Mouse (Mus musculus): Measurements from ENCODE around the gene Psors1c2.
A peak's percentile ranks its signal among the peaks of the same experiment; 100 is the strongest.

Psors1c2 gene

GRCm38 (mm10) chr17:35517526-35517925 lies 15.5 kb upstream of the Psors1c2 start:
- DNase-seq (ENCODE audit: low spot score): no peak

GRCm38 (mm10) chr17:35524354-35524753 lies 8.6 kb upstream of the Psors1c2 start:
- DNase-seq (ENCODE audit: low spot score): no peak

DNA sequence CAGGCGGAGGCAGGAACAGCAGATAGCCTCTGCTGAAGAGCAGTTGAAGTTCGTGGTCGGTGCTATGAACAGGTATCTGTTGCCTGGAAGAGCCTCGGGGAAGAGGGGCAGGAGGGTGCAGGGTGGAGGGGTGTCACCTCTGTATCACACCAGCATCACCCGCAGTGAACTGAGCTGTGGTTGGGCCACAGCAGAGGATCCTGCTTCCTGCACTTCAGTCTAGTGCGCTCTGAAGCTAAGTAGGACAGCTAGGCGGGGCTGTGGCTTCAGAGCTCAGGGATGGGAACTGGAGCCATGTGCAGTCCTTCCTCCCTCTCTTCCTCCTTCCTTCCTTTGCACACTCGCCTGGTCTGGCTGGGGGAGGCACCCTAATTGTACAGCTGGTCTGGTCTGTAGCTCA lies 6.4 kb upstream of the Psors1c2 start:
- no peak for DNase-seq (ENCODE audit: low spot score)

GRCm38 (mm10) chr17:35532360-35532759 lies 641 bp upstream of the Psors1c2 start:
- no peak for DNase-seq (ENCODE audit: low spot score)

- no peak for DNase-seq (ENCODE audit: low spot score)
Observed at GRCm38 (mm10) chr17:35534343-35534742, 1.3 kb downstream of the Psors1c2 start.

GRCm38 (mm10) chr17:35537421-35537820 lies 4.4 kb downstream of the Psors1c2 start:
- no peak for DNase-seq (ENCODE audit: low spot score)

GRCm38 (mm10) chr17:35538476-35538875 lies 5.5 kb downstream of the Psors1c2 start:
- DNase-seq (ENCODE audit: low spot score): no peak

DNA sequence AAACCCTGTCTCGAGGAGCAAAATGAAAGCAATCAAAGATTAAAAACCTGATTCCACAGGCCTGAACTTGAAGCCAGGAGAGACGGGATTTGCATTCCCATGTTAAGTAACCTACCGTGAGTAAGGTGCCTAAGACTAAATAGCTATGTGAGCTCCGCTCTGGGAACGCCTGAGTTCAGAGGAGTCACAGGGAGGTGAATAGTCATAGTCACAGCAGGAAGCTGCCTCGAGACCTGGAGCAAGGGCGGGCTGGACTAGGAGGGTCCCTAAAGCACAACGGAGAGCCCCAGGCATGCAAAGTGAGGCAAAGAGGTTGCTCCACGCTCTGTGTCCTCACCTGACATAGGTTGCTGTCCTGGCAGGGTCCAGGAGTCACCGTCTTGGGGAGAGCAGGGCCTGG lies 6.5 kb downstream of the Psors1c2 start:
- no peak for DNase-seq (ENCODE audit: low spot score)

GRCm38 (mm10) chr17:35542761-35543411 lies 9.9 kb downstream of the Psors1c2 start:
- no peak for DNase-seq (ENCODE audit: low spot score)

- no peak for DNase-seq (ENCODE audit: low spot score)
Observed at GRCm38 (mm10) chr17:35543412-35543861, 10.4 kb downstream of the Psors1c2 start.

GRCm38 (mm10) chr17:35544001-35544400 lies 11.0 kb downstream of the Psors1c2 start:
- DNase-seq (ENCODE audit: low spot score): no peak

DNA sequence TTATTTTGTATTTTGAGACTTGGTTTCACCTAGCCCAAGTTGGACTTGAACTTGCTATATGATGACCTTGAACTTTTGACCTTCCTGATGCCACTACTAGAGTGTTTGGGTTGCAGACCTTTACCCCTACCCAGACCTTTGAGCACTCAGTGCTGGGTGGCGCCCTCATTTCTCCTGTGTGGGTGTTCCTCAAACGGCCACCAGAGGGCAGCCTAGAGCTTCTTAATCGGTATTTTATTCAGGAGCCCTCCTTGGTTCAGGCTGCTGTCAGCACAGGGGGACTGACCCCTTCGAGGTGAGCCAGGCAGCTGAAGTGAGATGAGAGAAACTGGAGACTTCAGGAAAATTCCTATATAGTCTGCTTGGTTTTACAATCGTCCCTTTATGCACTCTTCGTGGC lies 11.7 kb downstream of the Psors1c2 start:
- no peak for DNase-seq (ENCODE audit: low spot score)

DNA sequence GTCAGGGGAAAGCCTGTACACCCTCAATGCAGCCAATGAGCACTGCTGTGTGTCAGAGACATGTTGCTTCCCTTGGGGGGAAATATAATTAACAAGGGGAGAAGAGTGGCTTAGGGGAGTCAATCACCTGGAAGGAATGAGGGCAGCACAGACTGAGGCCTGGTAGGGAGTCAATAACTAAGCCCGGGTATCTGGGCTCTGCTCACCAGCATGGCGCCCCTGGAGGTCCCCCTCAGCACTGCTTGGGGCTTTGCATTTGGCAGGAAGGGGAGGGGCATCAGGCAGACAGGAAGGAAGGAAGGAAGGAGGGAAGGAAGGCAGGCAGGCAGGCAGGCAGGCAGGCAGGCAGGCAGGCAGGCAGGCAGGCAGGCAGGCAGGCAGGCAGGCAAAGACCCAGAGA lies 14.5 kb downstream of the Psors1c2 start:
- DNase-seq (ENCODE audit: low spot score): no peak

DNA sequence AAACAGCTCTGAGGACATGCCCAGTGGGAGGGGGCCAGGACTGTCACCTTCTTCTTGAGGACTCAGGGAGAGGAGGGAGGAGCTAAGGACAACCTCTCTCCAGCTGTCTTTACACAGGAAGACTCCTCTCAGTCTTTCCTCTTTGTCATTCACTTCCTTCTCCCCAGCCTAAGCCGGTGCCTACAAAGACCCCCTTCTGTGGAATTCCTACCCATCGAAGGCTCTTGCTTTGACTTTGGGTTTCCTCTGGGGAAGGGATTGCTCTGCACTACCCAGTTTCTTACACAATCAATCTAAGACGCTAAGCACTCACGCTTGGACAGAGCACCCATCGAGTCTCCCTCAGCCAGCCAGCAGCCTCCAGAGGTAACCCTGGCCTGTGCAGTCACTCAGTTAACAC lies 15.6 kb downstream of the Psors1c2 start:
- no peak for DNase-seq (ENCODE audit: low spot score)

DNA sequence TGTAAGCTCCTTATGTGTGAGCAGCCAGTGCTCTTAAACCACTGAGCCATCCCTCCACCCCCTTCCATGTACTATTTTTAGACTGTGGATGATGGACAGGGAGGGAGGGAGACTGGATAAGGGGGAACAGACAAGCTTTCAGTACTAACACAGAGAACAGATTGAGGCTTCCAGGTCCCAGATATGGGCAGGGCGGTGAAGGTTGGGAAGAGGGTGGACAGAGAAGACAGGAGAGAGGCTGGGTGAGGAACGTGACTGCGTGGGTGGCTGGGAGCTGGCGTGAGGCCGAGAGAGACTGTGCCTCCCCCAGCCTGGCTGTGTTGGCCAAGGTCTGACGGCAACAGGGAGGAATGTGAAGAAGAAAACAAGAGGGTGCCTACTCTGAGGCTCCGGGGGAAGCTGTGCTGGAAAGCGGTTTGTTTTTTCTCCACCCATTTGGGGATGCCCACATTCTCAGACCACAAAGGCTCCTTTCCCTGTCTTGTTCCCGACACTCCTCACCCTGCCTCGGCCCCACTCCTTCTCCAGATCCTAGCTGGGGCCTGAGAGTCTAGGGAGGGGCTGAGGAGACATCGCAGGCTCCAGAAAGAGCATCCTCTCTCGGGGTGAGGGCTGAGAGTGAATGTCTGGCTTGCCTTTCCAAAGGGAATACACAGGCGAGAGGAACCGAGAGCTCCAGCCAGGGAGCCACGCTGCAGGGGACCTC lies 16.6 kb downstream of the Psors1c2 start:
- DNase-seq (ENCODE audit: low spot score): peak; percentile 92

GRCm38 (mm10) chr17:35550143-35550494 lies 17.1 kb downstream of the Psors1c2 start:
- DNase-seq (ENCODE audit: low spot score): no peak

GRCm38 (mm10) chr17:35550871-35551270 lies 17.9 kb downstream of the Psors1c2 start:
- DNase-seq (ENCODE audit: low spot score): peak; percentile 52

DNA sequence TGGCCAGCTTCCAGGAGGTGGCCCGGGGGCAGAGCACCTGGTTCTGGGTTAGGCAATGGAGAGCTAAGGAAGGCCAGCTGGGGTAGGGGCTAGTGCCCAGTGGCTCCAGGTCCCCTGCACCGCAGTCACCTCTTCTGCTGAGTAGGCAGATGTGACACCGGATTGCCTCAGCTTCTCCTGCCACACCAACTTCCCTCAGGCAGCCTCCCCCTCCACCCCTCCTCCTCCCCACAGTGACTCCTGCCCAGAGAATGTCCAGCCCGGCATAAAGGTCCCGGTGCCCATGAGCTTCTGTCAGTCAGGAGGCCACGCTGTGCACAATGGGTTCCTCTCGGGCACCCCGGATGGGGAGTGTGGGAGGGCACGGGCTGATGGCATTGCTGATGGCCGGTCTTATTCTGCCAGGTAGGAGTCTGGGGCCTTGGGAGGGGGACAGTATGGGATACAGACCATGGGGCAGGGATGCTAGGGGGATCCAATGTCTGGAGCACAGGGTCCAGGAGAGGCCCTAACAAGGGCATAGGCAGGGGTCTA lies 18.9 kb downstream of the Psors1c2 start, which contains the start of gene Cdsn:
TSS of gene Cdsn (plus strand) at position 248 of the 534 bp plus-strand sequence.
- no peak for DNase-seq (ENCODE audit: low spot score)

DNA sequence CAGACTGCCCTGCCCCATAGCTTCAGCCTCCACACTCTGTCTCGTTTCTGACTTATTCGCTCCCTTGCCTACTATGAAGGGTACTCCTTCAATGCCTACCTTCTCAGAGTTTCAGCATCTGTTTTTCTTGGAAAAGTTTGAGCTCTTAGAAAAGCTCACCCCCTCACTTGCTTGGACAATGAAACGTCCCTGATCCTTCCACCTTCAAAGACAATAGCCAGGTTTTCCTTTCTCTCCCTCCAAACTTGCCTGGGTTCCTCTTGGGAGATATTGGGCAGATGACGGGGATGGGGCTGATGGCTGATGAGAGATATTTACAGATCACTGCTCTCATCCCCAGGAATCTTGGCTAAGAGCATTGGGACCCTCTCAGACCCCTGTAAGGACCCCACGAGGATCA lies 21.3 kb downstream of the Psors1c2 start:
- DNase-seq (ENCODE audit: low spot score): no peak

- no peak for DNase-seq (ENCODE audit: low spot score)
Observed at GRCm38 (mm10) chr17:35554761-35555397, 21.9 kb downstream of the Psors1c2 start.

DNA sequence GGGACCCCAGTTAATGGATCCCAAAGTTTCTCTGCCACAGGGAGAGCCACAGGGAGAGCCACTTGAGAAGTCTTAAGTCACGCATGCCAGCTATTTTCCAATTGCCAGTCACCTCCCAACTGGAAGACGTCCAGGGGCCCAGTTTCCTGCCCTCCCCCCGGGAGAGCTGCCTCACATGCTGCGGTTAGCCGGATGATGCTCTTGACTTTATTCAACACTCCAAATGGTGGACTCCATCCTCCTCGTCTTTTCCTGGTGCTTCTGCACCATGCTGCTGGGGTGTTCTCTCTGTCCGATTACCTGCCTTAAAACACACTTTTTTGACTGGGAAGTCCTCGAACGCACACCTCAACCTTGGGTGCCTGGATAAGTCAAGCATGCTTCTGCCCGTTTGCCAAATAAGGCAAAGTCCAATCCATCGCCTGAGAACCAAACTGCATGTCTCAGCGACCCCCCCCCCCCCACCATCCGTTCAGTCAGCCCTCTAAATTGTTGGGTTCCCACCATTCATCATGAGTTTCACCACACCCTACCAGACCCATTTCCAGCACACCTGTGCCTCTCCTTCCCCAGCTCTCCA lies 23.3 kb downstream of the Psors1c2 start:
- no peak for DNase-seq (ENCODE audit: low spot score)

DNA sequence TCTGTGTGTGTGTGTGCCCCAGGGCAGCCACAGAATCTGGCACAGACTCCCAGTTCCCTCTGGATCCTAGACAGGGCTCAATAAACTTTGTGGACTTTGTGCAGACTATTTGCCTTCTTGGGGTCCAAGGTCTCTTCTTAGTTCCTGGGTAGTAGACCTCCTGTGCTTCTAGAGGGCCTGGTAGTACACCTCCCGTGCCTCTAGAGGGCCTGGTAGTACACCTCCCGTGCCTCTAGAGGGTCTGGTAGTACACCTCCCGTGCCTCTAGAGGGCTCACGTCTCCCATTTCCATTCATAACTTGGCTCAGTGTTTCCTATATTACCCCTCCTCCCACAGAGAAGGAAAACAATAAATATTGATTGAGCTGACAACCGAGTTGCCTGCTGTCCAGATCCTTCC lies 23.8 kb downstream of the Psors1c2 start:
- DNase-seq (ENCODE audit: low spot score): no peak

- no peak for DNase-seq (ENCODE audit: low spot score)
Observed at GRCm38 (mm10) chr17:35557351-35557750, 24.4 kb downstream of the Psors1c2 start.
